Mouse (Mus musculus): ENCODE data around the gene Thbs2.

GRCm38 (mm10) chr17:14640351-14641115 lies 53.5 kb downstream of the Thbs2 start:
- TF ChIP-seq CTCF (IDR thresholded peaks at IDR 0.05; ENCODE audit: control insufficient read depth, insufficient read depth, insufficient read length) = no peak
- TF ChIP-seq CEBPB (IDR thresholded peaks at IDR 0.05; ENCODE audit: low read depth) = no peak
- no peak for TF ChIP-seq FOSL1 (IDR thresholded peaks at IDR 0.05; ENCODE audit: insufficient read depth, low read length, poor library complexity, severe bottlenecking)
- no peak for TF ChIP-seq MAX (IDR thresholded peaks at IDR 0.05)
- no peak for TF ChIP-seq USF1 (IDR thresholded peaks at IDR 0.05; ENCODE audit: low read depth)
- no peak for TF ChIP-seq MYOG (IDR thresholded peaks at IDR 0.05; ENCODE audit: control insufficient read depth, extremely low read depth, insufficient read length)
- TF ChIP-seq MYOD1 (IDR thresholded peaks at IDR 0.05; ENCODE audit: control insufficient read depth, insufficient read length, low read depth) = no peak
